Mouse (Mus musculus) retina, adult 2 months (tissue): ENCODE results near the gene Icos.

Experiments
- DNase-seq: peaks from one replicate; pipeline ENCODE4 v3.0.0-alpha.2; 2012; ENCODE audit warnings: low read depth, low spot score

Icos gene

GRCm38 (mm10) chr1:61039310-61039709 lies 61.6 kb downstream of the Icos start:
- no peak for DNase-seq

- DNase-seq: no peak
Observed at GRCm38 (mm10) chr1:61040401-61040800, 62.7 kb downstream of the Icos start.

DNA sequence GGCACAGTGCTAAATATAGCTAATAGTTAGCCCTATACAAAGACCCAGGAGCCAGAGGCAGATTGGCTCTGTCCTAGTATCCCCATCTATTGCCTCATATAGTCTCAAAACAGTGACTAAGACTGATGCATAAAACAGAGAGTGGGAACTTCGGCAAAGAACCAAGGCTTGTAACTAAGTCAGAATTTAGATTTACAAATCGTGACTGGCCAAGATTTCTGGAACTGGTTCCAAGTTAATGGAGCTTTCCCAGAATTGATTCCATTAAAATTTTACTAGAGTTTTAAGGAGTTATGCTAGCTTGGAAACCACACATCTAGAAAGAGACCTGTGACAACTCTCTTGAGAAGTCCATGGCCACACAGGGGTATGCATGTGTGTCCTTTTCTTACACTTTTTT lies 65.1 kb downstream of the Icos start:
- DNase-seq: no peak

DNA sequence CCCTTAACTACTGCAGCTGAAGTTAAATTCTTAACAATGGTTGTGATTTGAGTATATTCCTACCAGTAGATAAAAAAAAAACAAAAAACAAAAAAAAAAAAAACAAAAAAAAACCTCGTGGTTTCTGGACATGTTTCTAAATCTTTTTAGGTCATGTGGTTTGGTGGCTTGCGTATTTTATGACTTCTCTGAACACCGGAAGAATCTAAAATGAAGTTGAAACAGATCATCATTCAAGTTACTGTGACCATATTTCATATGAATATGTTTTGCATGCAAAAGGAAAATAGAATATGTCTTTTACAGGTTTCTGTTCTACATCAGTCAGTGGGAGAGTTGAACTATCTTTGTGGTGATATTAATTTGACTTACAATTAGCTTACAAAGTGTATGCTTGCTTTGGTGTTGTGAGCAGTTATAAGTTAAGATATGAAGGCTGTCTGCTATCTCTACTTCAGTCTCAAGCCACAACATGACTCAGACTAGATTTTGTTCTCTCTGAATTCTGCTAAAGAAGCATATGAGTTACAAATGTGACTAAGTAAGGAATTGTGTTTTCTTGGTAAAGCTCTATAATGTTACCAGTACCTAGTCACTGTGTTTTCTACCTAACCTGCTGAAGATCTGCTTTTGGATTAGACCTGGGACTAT lies 68.5 kb downstream of the Icos start:
- DNase-seq: no peak

- DNase-seq: no peak
Observed at GRCm38 (mm10) chr1:61047336-61047735, 69.6 kb downstream of the Icos start.
